Mouse (Mus musculus) G1E (cell line): ENCODE results near the gene Pltp. TPM values are rescaled to one million over a fixed set of nuclear protein-coding genes. Genes with fewer than 3 reads are reported as not detected.
A peak's percentile ranks its signal among the peaks of the same experiment; 100 is the strongest.
"Not testable (repeated sequence)": the region's sequence is repeated elsewhere in the genome, so short reads cannot be mapped to it uniquely, and the experiment has no call there.

ENCODE experiments used
- ATAC-seq: 2 replicates; pipeline ENCODE4 v1.8.0; 2016; ENCODE audit warnings: mild to moderate bottlenecking; ENCODE audit not compliant: insufficient number of reproducible peaks, poor library complexity, low FRiP score, severe bottlenecking; ENCODE audit errors: extremely low read depth
- DNase-seq: peaks from one replicate; pipeline ENCODE4 v3.0.0; 2012; ENCODE audit warnings: low spot score
- H3K27me3 ChIP-seq: 2 replicates; pipeline ENCODE4 v1.6.1; 2012; ENCODE audit warnings: mild to moderate bottlenecking, low read length, inconsistent platforms; ENCODE audit not compliant: insufficient read depth
- H3K36me3 ChIP-seq: replicated peaks from 2 replicates; pipeline ENCODE3; 2012; ENCODE audit warnings: mild to moderate bottlenecking, inconsistent platforms
- H3K4me1 ChIP-seq: 2 replicates; pipeline ENCODE4 v1.6.1; 2012; ENCODE audit warnings: low read depth, low read length, inconsistent platforms, mixed read lengths; ENCODE audit not compliant: insufficient read depth
- H3K4me3 ChIP-seq: 2 replicates; pipeline ENCODE4 v1.5.1; 2012; ENCODE audit warnings: low read depth, mild to moderate bottlenecking, inconsistent platforms, low read length, moderate library complexity, mixed read lengths
- H3K9me3 ChIP-seq: replicated peaks from 2 replicates; pipeline ENCODE4 v1.6.1; 2012; ENCODE audit warnings: inconsistent platforms
- CTCF ChIP-seq: IDR thresholded peaks from 2 replicates; pipeline ENCODE4 v1.5.1; 2012; ENCODE audit warnings: low read depth, low read length, inconsistent platforms, mixed read lengths
- GATA1 ChIP-seq: IDR thresholded peaks from 2 replicates; pipeline ENCODE4 v1.6.1; 2012; ENCODE audit warnings: borderline replicate concordance, low read length, inconsistent platforms, mixed read lengths
- GATA2 ChIP-seq: IDR thresholded peaks from 2 replicates; pipeline ENCODE4 v1.6.1; 2012; ENCODE audit warnings: low read depth, low read length, inconsistent platforms, borderline replicate concordance
- POLR2AphosphoS5 ChIP-seq: IDR thresholded peaks from 2 replicates; pipeline ENCODE4 v1.6.1; 2012; ENCODE audit warnings: low read depth, low read length, inconsistent platforms; ENCODE audit not compliant: insufficient replicate concordance
- TAL1 ChIP-seq: conservative IDR thresholded peaks from 2 replicates; pipeline ENCODE4 v1.6.1; 2012; ENCODE audit warnings: low read depth, low read length, inconsistent platforms, mixed read lengths
- polyA plus RNA-seq: library from polyadenylated mRNA; stranded (reverse); fragments of >175 nt; gene quantifications from 2 replicates; pipeline ENCODE4 v1.2.3, GENCODE M21; 2012
- total RNA-seq, 2 experiments: library from RNA; stranded (forward) in 1 of 2; stranded (reverse) in 1 of 2; fragments of 200-1000 nt in 1 of 2; fragments of >200 nt in 1 of 2; fragmentation: Nextera tagmentation in 1 of 2; gene quantifications; 2 replicates each; pipeline ENCODE4 v1.2.3; 2014 to 2017

Pltp gene
- total and polyA plus RNA-seq, 3 experiments, result not detected

GRCm38 (mm10) chr2:164873621-164874020, 16.1 kb upstream of the Pltp start:
- ATAC-seq, result no peak
- no peak for TF ChIP-seq CTCF
- no peak for TF ChIP-seq GATA2
- no peak for TF ChIP-seq POLR2AphosphoS5
- no peak for TF ChIP-seq GATA1
- no peak for TF ChIP-seq TAL1
- Histone ChIP-seq H3K4me1 (peaks cover 22% of the 10 kb centered on the region), H3K9me3 (no peaks in the 10 kb centered on the region), H3K4me3 (no peak overlapping the region), H3K27me3 (peaks cover 25% of the 10 kb centered on the region), H3K36me3 (peaks cover 7% of the 10 kb centered on the region)
- no peak for DNase-seq

- no peak for DNase-seq
- TF ChIP-seq POLR2AphosphoS5 (no peak), GATA1 (no peak), CTCF (no peak), GATA2 (no peak), TAL1 (no peak)
- H3K4me1 ChIP-seq, result peaks cover 10% of the 10 kb centered on the region; the same call in 1 of the 2 replicates
- H3K4me3 ChIP-seq, result no peak overlapping the region
- H3K36me3 ChIP-seq, result no peaks in the 10 kb centered on the region
- H3K9me3 ChIP-seq, result peaks cover 4% of the 10 kb centered on the region
- ATAC-seq, result no peak
- peaks cover 25% of the 10 kb centered on the region for H3K27me3 ChIP-seq
These were observed 14.2 kb upstream of the Pltp start for GRCm38 (mm10) chr2:164871602-164872303.

GRCm38 (mm10) chr2:164868491-164868890, 11.0 kb upstream of the Pltp start:
- TF ChIP-seq GATA1 (no peak), POLR2AphosphoS5 (no peak), TAL1 (no peak), GATA2 (no peak), CTCF (no peak)
- Histone ChIP-seq H3K36me3 (no peaks in the 10 kb centered on the region), H3K27me3 (peaks cover 23% of the 10 kb centered on the region), H3K9me3 (peaks cover 4% of the 10 kb centered on the region), H3K4me3 (no peak overlapping the region), H3K4me1 (0 out of 2 replicates have a peak, but pooled peaks cover 5% of the 10 kb centered on the region)
- DNase-seq, result no peak
- ATAC-seq, result no peak

GRCm38 (mm10) chr2:164867566-164867965, 10.1 kb upstream of the Pltp start:
- ATAC-seq, result no peak
- TF ChIP-seq GATA1 (no peak), POLR2AphosphoS5 (no peak), TAL1 (no peak), CTCF (peak; percentile 59), GATA2 (no peak)

GRCm38 (mm10) chr2:164866741-164867551, 9.4 kb upstream of the Pltp start:
- DNase-seq, result no peak

More at GRCm38 (mm10) chr2:164867566-164867965, 10.1 kb upstream of the Pltp start:
- H3K4me1 ChIP-seq, result 0 out of 2 replicates have a peak, but pooled peaks cover 5% of the 10 kb centered on the region
- peaks cover 4% of the 10 kb centered on the region for H3K9me3 ChIP-seq
- peaks cover 18% of the 10 kb centered on the region for H3K27me3 ChIP-seq
- no peak overlapping the region for H3K4me3 ChIP-seq
- H3K36me3 ChIP-seq, result no peaks in the 10 kb centered on the region
- DNase-seq, result no peak

GRCm38 (mm10) chr2:164864593-164864992, 7.1 kb upstream of the Pltp start:
- H3K36me3 ChIP-seq, result no peaks in the 10 kb centered on the region
- H3K27me3 ChIP-seq, result peaks cover 15% of the 10 kb centered on the region
- H3K4me1 ChIP-seq, result 0 out of 2 replicates have a peak, but pooled peaks cover 5% of the 10 kb centered on the region
- DNase-seq, result no peak
- no peak for ATAC-seq
- H3K9me3 ChIP-seq, result peaks cover 4% of the 10 kb centered on the region
- H3K4me3 ChIP-seq, result no peak overlapping the region
- no peak for TF ChIP-seq POLR2AphosphoS5
- no peak for TF ChIP-seq TAL1
- TF ChIP-seq GATA1, result no peak
- TF ChIP-seq GATA2, result no peak
- no peak for TF ChIP-seq CTCF

More at GRCm38 (mm10) chr2:164866741-164867551, 9.4 kb upstream of the Pltp start:
- H3K27me3 ChIP-seq, result peaks cover 15% of the 10 kb centered on the region
- H3K4me3 ChIP-seq, result no peak overlapping the region
- H3K4me1 ChIP-seq, result 0 out of 2 replicates have a peak, but pooled peaks cover 5% of the 10 kb centered on the region
- TF ChIP-seq POLR2AphosphoS5 (no peak), TAL1 (no peak), GATA1 (no peak), GATA2 (no peak), CTCF (no peak)
- ATAC-seq, result no peak
- H3K36me3 ChIP-seq, result no peaks in the 10 kb centered on the region
- peaks cover 4% of the 10 kb centered on the region for H3K9me3 ChIP-seq

- ATAC-seq, H3K4me1 ChIP-seq, H3K9me3 ChIP-seq, H3K4me3 ChIP-seq, DNase-seq, H3K36me3 ChIP-seq: not testable (repeated sequence)
- peaks cover 23% of the 10 kb centered on the region for H3K27me3 ChIP-seq
These were observed 5.9 kb upstream of the Pltp start for GRCm38 (mm10) chr2:164863411-164863810.
